Mouse (Mus musculus) embryo, embryonic 11.5 days (tissue): ENCODE results near the gene Hist2h2be.
"Not testable (repeated sequence)": the region's sequence is repeated elsewhere in the genome, so short reads cannot be mapped to it uniquely, and the experiment has no call there.

Source experiments
- DNase-seq: peaks from one replicate; pipeline ENCODE4 v3.0.0-alpha.2; 2012; ENCODE audit warnings: low read depth, low spot score

Gene Hist2h2be

GRCm38 (mm10) chr3:96220765-96221639 is at the start of gene Hist2h2be, which contains the start of gene Hist2h2ac:
Gene Hist2h2be (plus strand): TSS chr3:96221119.
Gene Hist2h2ac (minus strand): TSS chr3:96220880.
- peak; percentile 85 for DNase-seq

GRCm38 (mm10) chr3:96171583-96172196 is 49.2 kb upstream of the Hist2h2be start:
- DNase-seq = no peak

- DNase-seq = peak; percentile 80
Measured at GRCm38 (mm10) chr3:96172197-96173178, 48.4 kb upstream of the Hist2h2be start, which contains the start of gene Sf3b4. Gene Sf3b4 (plus strand): TSS chr3:96172332.

GRCm38 (mm10) chr3:96173185-96173584 is 47.7 kb upstream of the Hist2h2be start:
- DNase-seq = no peak

- DNase-seq = not testable (repeated sequence)
Measured at GRCm38 (mm10) chr3:96174042-96174441, 46.9 kb upstream of the Hist2h2be start.

GRCm38 (mm10) chr3:96175251-96175650 is 45.7 kb upstream of the Hist2h2be start:
- DNase-seq = no peak

GRCm38 (mm10) chr3:96178427-96178826 is 42.5 kb upstream of the Hist2h2be start:
- DNase-seq = no peak

- DNase-seq = no peak
Measured at GRCm38 (mm10) chr3:96178902-96179301, 42.0 kb upstream of the Hist2h2be start.

GRCm38 (mm10) chr3:96179531-96179930 is 41.4 kb upstream of the Hist2h2be start:
- no peak for DNase-seq

GRCm38 (mm10) chr3:96180727-96181477 is 40.0 kb upstream of the Hist2h2be start, which contains the start of gene Sv2a:
Gene Sv2a (plus strand): TSS chr3:96181151.
- DNase-seq = no peak

- DNase-seq = no peak
Measured at GRCm38 (mm10) chr3:96181510-96182381, 39.2 kb upstream of the Hist2h2be start.

GRCm38 (mm10) chr3:96182382-96182776 is 38.5 kb upstream of the Hist2h2be start:
- DNase-seq = no peak

GRCm38 (mm10) chr3:96192977-96193376 is 27.9 kb upstream of the Hist2h2be start:
- DNase-seq = no peak

- DNase-seq = no peak
Measured at GRCm38 (mm10) chr3:96194966-96195365, 26.0 kb upstream of the Hist2h2be start.

GRCm38 (mm10) chr3:96195616-96196313 is 25.2 kb upstream of the Hist2h2be start:
- DNase-seq = no peak

GRCm38 (mm10) chr3:96196437-96197128 is 24.3 kb upstream of the Hist2h2be start:
- DNase-seq = no peak

GRCm38 (mm10) chr3:96197129-96197749 is 23.7 kb upstream of the Hist2h2be start:
- DNase-seq = peak; percentile 85

GRCm38 (mm10) chr3:96198181-96198580 is 22.7 kb upstream of the Hist2h2be start:
- DNase-seq = no peak
